Mouse (Mus musculus) ES-E14 (cell line): ENCODE results near the gene Prdx1. TPM values are rescaled to one million over a fixed set of nuclear protein-coding genes. Genes with fewer than 3 reads are reported as not detected.
"Not testable (repeated sequence)": the region's sequence is repeated elsewhere in the genome, so short reads cannot be mapped to it uniquely, and the experiment has no call there.

Source experiments
- DNase-seq: peaks from one replicate; pipeline ENCODE4 v3.0.0-alpha.2; 2013; ENCODE audit warnings: low read depth, low spot score
- H3K27ac ChIP-seq: 2 replicates; pipeline ENCODE4 v1.5.1; 2012; ENCODE audit warnings: low read depth, mild to moderate bottlenecking, low read length, moderate library complexity, mixed read lengths; ENCODE audit not compliant: poor library complexity, insufficient read depth, severe bottlenecking
- H3K36me3 ChIP-seq: 2 replicates; pipeline ENCODE4 v1.6.1; 2012; ENCODE audit warnings: mild to moderate bottlenecking, low read length, moderate library complexity, mixed read lengths; ENCODE audit not compliant: control insufficient read depth, poor library complexity, insufficient read depth, severe bottlenecking
- H3K4me1 ChIP-seq, 2 experiments: fragments of 150-350 bp in 1 of 2; sonication (generic) in 1 of 2; 2 replicates each; pipeline ENCODE4 v1.6.1; 2012; ENCODE audit warnings: low read length in 2 of 2, mild to moderate bottlenecking in 1 of 2, mixed read lengths in 1 of 2; ENCODE audit not compliant: control insufficient read depth in 2 of 2, insufficient read depth in 2 of 2, poor library complexity in 1 of 2
- H3K4me3 ChIP-seq, 2 experiments: fragments of 150-350 bp in 1 of 2; sonication (generic) in 1 of 2; 2 replicates each; pipeline ENCODE4 v1.5.1; 2012; ENCODE audit warnings: low read length in 2 of 2, low read depth in 1 of 2, mild to moderate bottlenecking in 1 of 2, mixed read lengths in 1 of 2; ENCODE audit not compliant: insufficient read depth in 1 of 2, poor library complexity in 1 of 2, severe bottlenecking in 1 of 2
- H3K9ac ChIP-seq: 2 replicates; pipeline ENCODE4 v1.6.1; 2012; ENCODE audit warnings: low read depth, mild to moderate bottlenecking, low read length, mixed read lengths; ENCODE audit not compliant: poor library complexity, insufficient read depth, severe bottlenecking
- H3K9me3 ChIP-seq: fragments of 150-350 bp; sonication (generic); 2 replicates; pipeline ENCODE4 v1.6.1; 2012; ENCODE audit warnings: low read depth, mild to moderate bottlenecking, low read length; ENCODE audit not compliant: control insufficient read depth, insufficient read depth
- CHD2 ChIP-seq: IDR thresholded peaks from 2 replicates; pipeline ENCODE4 v1.6.1; 2014; ENCODE audit warnings: mild to moderate bottlenecking, low read depth, low read length, inconsistent platforms
- HCFC1 ChIP-seq: IDR thresholded peaks from 2 replicates; pipeline ENCODE4 v1.6.1; 2012; ENCODE audit warnings: low read length, inconsistent platforms, borderline replicate concordance; ENCODE audit not compliant: insufficient read depth
- MAFK ChIP-seq: IDR thresholded peaks from 2 replicates; pipeline ENCODE4 v1.6.1; 2014; ENCODE audit warnings: mild to moderate bottlenecking, low read depth, low read length, inconsistent platforms; ENCODE audit not compliant: insufficient read depth
- ZC3H11A ChIP-seq: IDR thresholded peaks from 2 replicates; pipeline ENCODE4 v1.6.1; 2012; ENCODE audit warnings: low read depth, mild to moderate bottlenecking, inconsistent platforms, low read length, borderline replicate concordance
- ZNF384 ChIP-seq: IDR thresholded peaks from 2 replicates; pipeline ENCODE4 v1.6.1; 2012; ENCODE audit warnings: low read depth, low read length, inconsistent platforms
- in situ Hi-C, 2 experiments: fragments of 600-800 bp; cut with MboI; formaldehyde crosslinking; loops; one replicate each; pipeline ENCODE4 v1.15.1; 2025; ENCODE audit warnings: low sequenced_read_pairs in 2 of 2, inconsistent platforms in 1 of 2; ENCODE audit not compliant: unreplicated experiment in 2 of 2
- total RNA-seq: library from RNA; depleted of rRNA; stranded (reverse); fragments of 300-350 nt; gene quantifications from 2 replicates; pipeline ENCODE4 v1.2.3, GENCODE M21; 2012

The Prdx1 gene
- total RNA-seq, 1 experiment = 682 TPM

- Histone ChIP-seq H3K27ac (no peak overlapping the region), H3K9me3 (no peaks in the 10 kb centered on the region), H3K36me3 (no peaks in the 10 kb centered on the region), H3K4me3 (no peak overlapping the region), H3K9ac (no peak overlapping the region), H3K4me1 (no peaks in the 10 kb centered on the region)
- TF ChIP-seq ZNF384 = no peak
- no peak for TF ChIP-seq HCFC1
- no peak for TF ChIP-seq MAFK
- no peak for TF ChIP-seq ZC3H11A
- TF ChIP-seq CHD2 = no peak
- DNase-seq = no peak
- in situ Hi-C loops = no loop called here
Measured at GRCm38 (mm10) chr4:116672785-116673184, 12.6 kb upstream of the Prdx1 start.

GRCm38 (mm10) chr4:116674761-116675160 is 10.6 kb upstream of the Prdx1 start:
- H3K4me3 ChIP-seq, H3K9me3 ChIP-seq, in situ Hi-C loops, H3K9ac ChIP-seq, H3K4me1 ChIP-seq, H3K36me3 ChIP-seq, DNase-seq, H3K27ac ChIP-seq: not testable (repeated sequence)

GRCm38 (mm10) chr4:116676027-116676426 is 9.3 kb upstream of the Prdx1 start:
- in situ Hi-C loops = no loop called here
- no peaks in the 10 kb centered on the region for H3K4me1 ChIP-seq
- H3K9ac ChIP-seq = no peak overlapping the region
- no peak overlapping the region for H3K4me3 ChIP-seq
- no peaks in the 10 kb centered on the region for H3K9me3 ChIP-seq
- H3K27ac ChIP-seq = no peak overlapping the region
- TF ChIP-seq MAFK = no peak
- TF ChIP-seq ZC3H11A = no peak
- no peak for TF ChIP-seq HCFC1
- no peak for TF ChIP-seq CHD2
- TF ChIP-seq ZNF384 = no peak
- no peak for DNase-seq
- H3K36me3 ChIP-seq = no peaks in the 10 kb centered on the region

GRCm38 (mm10) chr4:116677808-116678207 is 7.5 kb upstream of the Prdx1 start:
- in situ Hi-C loops = no loop called here
- Histone ChIP-seq H3K4me1 (peaks cover 0 to 5% of the 10 kb centered on the region in 2 experiments; a peak in 1 of 4 replicates), H3K36me3 (no peaks in the 10 kb centered on the region), H3K9me3 (no peaks in the 10 kb centered on the region), H3K27ac (no peak overlapping the region), H3K4me3 (no peak overlapping the region), H3K9ac (no peak overlapping the region)
- no peak for TF ChIP-seq MAFK
- no peak for TF ChIP-seq ZNF384
- TF ChIP-seq CHD2 = no peak
- no peak for TF ChIP-seq HCFC1
- TF ChIP-seq ZC3H11A = no peak
- no peak for DNase-seq

- Histone ChIP-seq H3K4me1 (peaks cover 0 to 5% of the 10 kb centered on the region in 2 experiments; a peak in 1 of 4 replicates), H3K9ac (no peak overlapping the region), H3K36me3 (no peaks in the 10 kb centered on the region), H3K4me3 (no peak overlapping the region), H3K9me3 (no peaks in the 10 kb centered on the region), H3K27ac (no peak overlapping the region)
- in situ Hi-C loops = no loop called here
- DNase-seq = no peak
- TF ChIP-seq ZNF384 = no peak
- TF ChIP-seq CHD2 = no peak
- TF ChIP-seq MAFK = no peak
- TF ChIP-seq ZC3H11A = no peak
Measured at GRCm38 (mm10) chr4:116679141-116679540, 6.2 kb upstream of the Prdx1 start.
